Mouse (Mus musculus): ENCODE measurements around the gene Nlrp4f. TPM values are rescaled to one million over a fixed set of nuclear protein-coding genes. Genes with fewer than 3 reads are reported as not detected.

Nlrp4f gene
- polyA plus RNA-seq (2014; fragmentation: Nextera tagmentation; extraction: Ambion mirVana) = not detected in 2 replicates

DNA sequence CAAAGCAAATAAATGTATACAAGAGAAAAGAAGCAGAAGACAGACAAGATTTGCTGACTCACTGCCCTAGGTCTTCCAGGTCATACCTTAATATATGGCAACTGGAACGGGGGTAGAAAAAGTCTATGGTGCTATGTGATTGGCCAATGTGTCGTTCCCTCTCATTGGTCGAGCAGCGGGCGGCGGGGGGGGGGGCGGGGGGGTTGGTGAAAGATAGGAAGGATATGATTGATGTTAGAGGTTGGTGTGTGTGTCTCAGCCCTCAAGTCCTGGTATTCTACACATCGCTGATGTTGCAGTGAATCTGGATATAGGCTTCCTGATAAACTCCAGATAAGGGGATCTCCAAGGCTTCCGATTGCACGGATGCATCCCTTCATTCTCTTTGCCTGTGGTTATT, at the start of gene Nlrp4f:
Gene Nlrp4f (minus strand): TSS at position 101 of the 400 bp plus-strand sequence.
- Histone ChIP-seq H3K27ac (ENCODE audit: low read depth) (no peak within 1 kb of the TSS), H3K4me1 (replicated peaks; ENCODE audit: control insufficient read depth, insufficient read depth, low read length) (no peaks in the 10 kb centered on the region), H3K9ac (ENCODE audit: low read length) (no peak within 1 kb of the TSS), H3K4me2 (ENCODE audit: low read length) (no peak within 1 kb of the TSS), H3K4me3 (ENCODE audit: low read depth, low read length) (no peak within 1 kb of the TSS), H3K9me3 (ENCODE audit: control insufficient read depth, low read length) (no peaks in the 10 kb centered on the region), H3K27me3 (replicated peaks; ENCODE audit: control insufficient read depth, insufficient read depth, low read length) (no peaks in the 10 kb centered on the region), H3K36me3 (ENCODE audit: control insufficient read depth, insufficient read depth, low read length) (no peaks in the 10 kb centered on the region)
- ATAC-seq (replicated peaks; ENCODE audit: low FRiP score, low TSS enrichment, low read depth) = no peak
- no peak for DNase-seq (ENCODE audit: low spot score)
- WGBS = 80% methylated on average over 10 of the region's 10 CpGs

GRCm38 (mm10) chr13:65243273-65243672, 37.5 kb upstream of the Nlrp4f start:
- 95% methylated on average over 4 of the region's 4 CpGs for WGBS
- H3K27me3 ChIP-seq (replicated peaks; ENCODE audit: control insufficient read depth, insufficient read depth, low read length) = no peaks in the 10 kb centered on the region
- H3K36me3 ChIP-seq (ENCODE audit: control insufficient read depth, insufficient read depth, low read length) = no peaks in the 10 kb centered on the region
- H3K9me3 ChIP-seq (ENCODE audit: control insufficient read depth, low read length) = peaks cover 8% of the 10 kb centered on the region; the same call in 1 of the 2 replicates
- H3K4me3 ChIP-seq (ENCODE audit: low read depth, low read length) = no peak overlapping the region
- no peak for ATAC-seq (replicated peaks; ENCODE audit: low FRiP score, low TSS enrichment, low read depth)
- no peak overlapping the region for H3K9ac ChIP-seq (ENCODE audit: low read length)
- DNase-seq (ENCODE audit: low spot score) = no peak
- H3K27ac ChIP-seq (ENCODE audit: low read depth) = no peak overlapping the region
- no peak overlapping the region for H3K4me2 ChIP-seq (ENCODE audit: low read length)
- peaks cover 6% of the 10 kb centered on the region; the same call in 1 of the 2 replicates for H3K4me1 ChIP-seq (replicated peaks; ENCODE audit: control insufficient read depth, insufficient read depth, low read length)

- peak overlapping the region; percentile 66 for H3K9ac ChIP-seq (ENCODE audit: low read length)
- no peak for ATAC-seq (replicated peaks; ENCODE audit: low FRiP score, low TSS enrichment, low read depth)
- no peaks in the 10 kb centered on the region for H3K36me3 ChIP-seq (ENCODE audit: control insufficient read depth, insufficient read depth, low read length)
- 32% methylated on average over 27 of the region's 27 CpGs for WGBS
- H3K27ac ChIP-seq (ENCODE audit: low read depth) = no peak overlapping the region
- DNase-seq (ENCODE audit: low spot score) = no peak
- peaks cover 6% of the 10 kb centered on the region; the same call in 1 of the 2 replicates for H3K4me1 ChIP-seq (replicated peaks; ENCODE audit: control insufficient read depth, insufficient read depth, low read length)
- peaks cover 5% of the 10 kb centered on the region; the same call in 1 of the 2 replicates for H3K9me3 ChIP-seq (ENCODE audit: control insufficient read depth, low read length)
- peak overlapping the region; percentile 92 for H3K4me2 ChIP-seq (ENCODE audit: low read length)
- H3K27me3 ChIP-seq (replicated peaks; ENCODE audit: control insufficient read depth, insufficient read depth, low read length) = no peaks in the 10 kb centered on the region
- peak overlapping the region; percentile 75 for H3K4me3 ChIP-seq (ENCODE audit: low read depth, low read length)
These were observed 36.6 kb upstream of the Nlrp4f start for GRCm38 (mm10) chr13:65242319-65242787.

GRCm38 (mm10) chr13:65241627-65242318, 36.0 kb upstream of the Nlrp4f start:
- H3K27ac ChIP-seq (ENCODE audit: low read depth) = peak overlapping the region; percentile 93
- H3K36me3 ChIP-seq (ENCODE audit: control insufficient read depth, insufficient read depth, low read length) = no peaks in the 10 kb centered on the region
- ATAC-seq (replicated peaks; ENCODE audit: low FRiP score, low TSS enrichment, low read depth) (peak; percentile 34), DNase-seq (ENCODE audit: low spot score) (peak; percentile 74)
- H3K4me3 ChIP-seq (ENCODE audit: low read depth, low read length) = peak overlapping the region; percentile 75
- peak overlapping the region; percentile 92 for H3K4me2 ChIP-seq (ENCODE audit: low read length)
- H3K27me3 ChIP-seq (replicated peaks; ENCODE audit: control insufficient read depth, insufficient read depth, low read length) = no peaks in the 10 kb centered on the region
- 2% methylated on average over 50 of the region's 51 CpGs for WGBS
- peaks cover 4% of the 10 kb centered on the region; the same call in 1 of the 2 replicates for H3K9me3 ChIP-seq (ENCODE audit: control insufficient read depth, low read length)
- peaks cover 6% of the 10 kb centered on the region; the same call in 1 of the 2 replicates for H3K4me1 ChIP-seq (replicated peaks; ENCODE audit: control insufficient read depth, insufficient read depth, low read length)
- peak overlapping the region; percentile 66 for H3K9ac ChIP-seq (ENCODE audit: low read length)

GRCm38 (mm10) chr13:65241099-65241626, 35.4 kb upstream of the Nlrp4f start:
- Histone ChIP-seq H3K27ac (ENCODE audit: low read depth) (peak overlapping the region; percentile 93), H3K27me3 (replicated peaks; ENCODE audit: control insufficient read depth, insufficient read depth, low read length) (no peaks in the 10 kb centered on the region), H3K36me3 (ENCODE audit: control insufficient read depth, insufficient read depth, low read length) (no peaks in the 10 kb centered on the region), H3K4me2 (ENCODE audit: low read length) (peak overlapping the region; percentile 92), H3K4me3 (ENCODE audit: low read depth, low read length) (peak overlapping the region; percentile 75), H3K9ac (ENCODE audit: low read length) (peak overlapping the region; percentile 66), H3K9me3 (ENCODE audit: control insufficient read depth, low read length) (peaks cover 4% of the 10 kb centered on the region; the same call in 1 of the 2 replicates), H3K4me1 (replicated peaks; ENCODE audit: control insufficient read depth, insufficient read depth, low read length) (peaks cover 6% of the 10 kb centered on the region; the same call in 1 of the 2 replicates)
- DNase-seq (ENCODE audit: low spot score) (peak; percentile 99), ATAC-seq (replicated peaks; ENCODE audit: low FRiP score, low TSS enrichment, low read depth) (peak; percentile 92)
- WGBS = under 1% methylated on average over 45 of the region's 45 CpGs

DNA sequence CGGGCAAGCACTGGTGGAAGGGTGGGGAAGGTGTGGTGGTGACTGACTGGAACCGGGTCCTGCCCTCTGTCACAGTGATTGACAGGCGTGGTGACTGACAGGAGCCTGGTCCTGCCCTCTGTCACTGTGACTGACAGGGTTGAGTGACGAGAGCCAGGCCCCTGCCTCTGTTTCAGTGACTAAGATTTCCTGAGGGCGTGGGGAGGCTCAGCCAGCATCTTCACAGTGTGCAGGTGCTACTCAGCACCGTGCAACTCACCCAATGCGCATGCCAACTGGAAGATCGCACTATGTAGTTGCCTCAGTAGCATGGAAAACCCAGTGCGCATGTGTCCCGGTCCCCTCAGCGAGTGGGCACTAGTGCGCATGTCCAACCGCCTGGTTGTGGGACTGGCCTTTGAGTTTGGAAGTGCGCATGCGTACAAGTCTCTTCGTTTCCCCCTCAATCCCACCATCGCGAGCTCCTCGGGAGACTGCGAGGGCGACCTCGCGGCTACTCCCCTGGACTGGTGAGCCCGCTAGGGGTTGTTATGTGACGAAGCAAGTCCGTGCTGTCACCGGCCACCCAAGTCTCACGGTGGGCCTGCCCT, 34.8 kb upstream of the Nlrp4f start:
- WGBS = under 1% methylated on average over 28 of the region's 28 CpGs

GRCm38 (mm10) chr13:65237211-65237610, 31.4 kb upstream of the Nlrp4f start:
- Histone ChIP-seq H3K9me3 (ENCODE audit: control insufficient read depth, low read length) (no peaks in the 10 kb centered on the region), H3K4me1 (replicated peaks; ENCODE audit: control insufficient read depth, insufficient read depth, low read length) (peaks cover 3% of the 10 kb centered on the region; the same call in 1 of the 2 replicates), H3K4me2 (ENCODE audit: low read length) (no peak overlapping the region), H3K4me3 (ENCODE audit: low read depth, low read length) (no peak overlapping the region), H3K27ac (ENCODE audit: low read depth) (no peak overlapping the region), H3K36me3 (ENCODE audit: control insufficient read depth, insufficient read depth, low read length) (no peaks in the 10 kb centered on the region), H3K9ac (ENCODE audit: low read length) (no peak overlapping the region), H3K27me3 (replicated peaks; ENCODE audit: control insufficient read depth, insufficient read depth, low read length) (no peaks in the 10 kb centered on the region)
- DNase-seq (ENCODE audit: low spot score) (no peak), ATAC-seq (replicated peaks; ENCODE audit: low FRiP score, low TSS enrichment, low read depth) (no peak)
- WGBS = 70% methylated on average over 9 of the region's 9 CpGs

More for the DNA sequence above, 34.8 kb upstream of the Nlrp4f start:
- Histone ChIP-seq H3K4me3 (ENCODE audit: low read depth, low read length) (peak overlapping the region; percentile 75), H3K9ac (ENCODE audit: low read length) (peak overlapping the region; percentile 66), H3K4me2 (ENCODE audit: low read length) (peak overlapping the region; percentile 92), H3K9me3 (ENCODE audit: control insufficient read depth, low read length) (no peaks in the 10 kb centered on the region), H3K4me1 (replicated peaks; ENCODE audit: control insufficient read depth, insufficient read depth, low read length) (peaks cover 6% of the 10 kb centered on the region; the same call in 1 of the 2 replicates), H3K36me3 (ENCODE audit: control insufficient read depth, insufficient read depth, low read length) (no peaks in the 10 kb centered on the region), H3K27ac (ENCODE audit: low read depth) (peak overlapping the region; percentile 93), H3K27me3 (replicated peaks; ENCODE audit: control insufficient read depth, insufficient read depth, low read length) (no peaks in the 10 kb centered on the region)
- DNase-seq (ENCODE audit: low spot score) (peak; percentile 96), ATAC-seq (replicated peaks; ENCODE audit: low FRiP score, low TSS enrichment, low read depth) (peak; percentile 93)

- no peak overlapping the region for H3K9ac ChIP-seq (ENCODE audit: low read length)
- no peak overlapping the region for H3K27ac ChIP-seq (ENCODE audit: low read depth)
- H3K4me2 ChIP-seq (ENCODE audit: low read length) = no peak overlapping the region
- no peaks in the 10 kb centered on the region for H3K4me1 ChIP-seq (replicated peaks; ENCODE audit: control insufficient read depth, insufficient read depth, low read length)
- ATAC-seq (replicated peaks; ENCODE audit: low FRiP score, low TSS enrichment, low read depth) (no peak), DNase-seq (ENCODE audit: low spot score) (no peak)
- WGBS = 90% methylated on average over 2 of the region's 2 CpGs
- H3K36me3 ChIP-seq (ENCODE audit: control insufficient read depth, insufficient read depth, low read length) = no peaks in the 10 kb centered on the region
- H3K9me3 ChIP-seq (ENCODE audit: control insufficient read depth, low read length) = no peaks in the 10 kb centered on the region
- no peak overlapping the region for H3K4me3 ChIP-seq (ENCODE audit: low read depth, low read length)
- no peaks in the 10 kb centered on the region for H3K27me3 ChIP-seq (replicated peaks; ENCODE audit: control insufficient read depth, insufficient read depth, low read length)
These were observed 20.9 kb upstream of the Nlrp4f start for GRCm38 (mm10) chr13:65226657-65227056.
